Mouse (Mus musculus): ENCODE measurements around the gene Nyap1.

GRCm38 (mm10) chr5:137776408-137776918, 35.1 kb upstream of the Nyap1 start:
- TF ChIP-seq POLR2A (IDR thresholded peaks at IDR 0.05; ENCODE audit: low read depth, low read length) (no peak), CTCF (IDR thresholded peaks at IDR 0.05; ENCODE audit: borderline replicate concordance, insufficient read depth, low read length) (no peak)
